Mouse (Mus musculus) heart, postnatal 0 days (tissue): ENCODE results near the gene Ptrhd1. TPM values are rescaled to one million over a fixed set of nuclear protein-coding genes. Genes with fewer than 3 reads are reported as not detected.

Experiments used
- ATAC-seq: fragments of 200-750 bp; cut with Nextera tagmentation; 2 replicates; pipeline ENCODE4 v1.8.0; 2017; ENCODE audit warnings: low read depth, moderate number of reproducible peaks, moderate library complexity; ENCODE audit not compliant: insufficient read depth
- DNase-seq: peaks from one replicate; pipeline ENCODE4 v3.0.0-alpha.2; 2016; ENCODE audit warnings: low spot score
- H3K27ac ChIP-seq: fragments of 300-500 bp; sonication (generic); 2 replicates; pipeline ENCODE4 v1.5.1; 2014; ENCODE audit warnings: low read depth, mild to moderate bottlenecking
- H3K27me3 ChIP-seq: fragments of 300-500 bp; sonication (generic); 2 replicates; pipeline ENCODE4 v1.6.1; 2014; ENCODE audit warnings: low read length, mixed read lengths; ENCODE audit not compliant: control insufficient read depth, insufficient read depth
- H3K36me3 ChIP-seq: fragments of 300-500 bp; sonication (generic); replicated peaks from 2 replicates; pipeline ENCODE4 v1.6.1; 2014; ENCODE audit warnings: low read length, mixed read lengths; ENCODE audit not compliant: control insufficient read depth, insufficient read depth
- H3K4me1 ChIP-seq: fragments of 300-500 bp; sonication (generic); 2 replicates; pipeline ENCODE4 v1.6.1; 2014; ENCODE audit warnings: antibody characterized with exemption; ENCODE audit not compliant: control insufficient read depth, insufficient read depth
- H3K4me2 ChIP-seq: fragments of 300-500 bp; sonication (generic); 2 replicates; pipeline ENCODE4 v1.6.1; 2014; ENCODE audit warnings: low read depth, mild to moderate bottlenecking, low read length, moderate library complexity
- H3K4me3 ChIP-seq: fragments of 300-500 bp; sonication (generic); 2 replicates; pipeline ENCODE4 v1.5.1; 2014; ENCODE audit warnings: low read depth, low read length
- H3K9ac ChIP-seq: fragments of 300-500 bp; sonication (generic); replicated peaks from 2 replicates; pipeline ENCODE4 v1.6.1; 2014; ENCODE audit warnings: low read depth, low read length, mixed read lengths
- H3K9me3 ChIP-seq: fragments of 300-500 bp; sonication (generic); replicated peaks from 2 replicates; pipeline ENCODE4 v1.6.1; 2016; ENCODE audit warnings: low read length; ENCODE audit not compliant: control insufficient read depth
- CTCF ChIP-seq: IDR thresholded peaks from 2 replicates; pipeline ENCODE4 v1.5.1; 2016; ENCODE audit warnings: antibody characterized with exemption, control low read depth, low read depth
- EP300 ChIP-seq: IDR thresholded peaks from 2 replicates; pipeline ENCODE4 v1.6.1; 2016; ENCODE audit warnings: antibody characterized with exemption, low read depth
- WGBS: fragments of 180-500 bp; shearing (Covaris S2); extraction: QIAGEN DNeasy Blood & Tissue Kit; methylation state at CpG from one replicate; pipeline ENCODE4 v1.1.7; 2014; 5-methylcytosine and 5-hydroxymethylcytosine counted together
- polyA plus RNA-seq: library from polyadenylated mRNA; unstranded; fragments of >200 nt; fragmentation: Nextera tagmentation; extraction: Ambion mirVana; gene quantifications from 2 replicates; pipeline ENCODE4 v1.2.1, GENCODE M21; 2015
- total RNA-seq: library from RNA; depleted of rRNA; stranded (reverse); fragments of >200 nt; gene quantifications from 2 replicates; pipeline ENCODE4 v1.2.3, GENCODE M21; 2014; ENCODE audit warnings: low replicate concordance

The Ptrhd1 gene
- total and polyA plus RNA-seq, 2 experiments from 2014 or later: 7.2 to 9.6 TPM

DNA sequence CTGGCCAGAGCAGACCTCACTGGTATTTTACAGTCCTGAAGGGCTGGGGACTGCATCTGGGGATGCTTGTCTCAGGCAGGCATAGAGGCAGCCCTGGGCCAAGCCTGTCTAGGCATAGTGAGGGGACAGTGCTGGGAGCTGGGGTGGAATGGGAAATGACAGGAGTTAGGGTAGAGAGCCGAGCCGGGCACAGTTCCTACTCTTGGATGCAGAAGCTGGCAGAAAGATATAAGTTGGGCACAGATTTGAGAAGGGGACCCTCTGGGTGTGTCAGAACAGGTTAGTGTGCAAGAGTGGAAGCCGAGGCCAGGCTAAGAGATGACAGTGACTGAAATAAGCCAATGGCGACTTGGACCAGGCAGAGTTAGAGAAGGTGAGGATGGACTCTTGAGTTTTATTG, 31.6 kb upstream of the Ptrhd1 start:
- Histone ChIP-seq H3K27me3 (no peaks in the 10 kb centered on the region), H3K4me1 (no peaks in the 10 kb centered on the region), H3K27ac (no peak overlapping the region), H3K4me3 (no peak overlapping the region), H3K36me3 (peaks cover 7% of the 10 kb centered on the region), H3K9me3 (no peaks in the 10 kb centered on the region), H3K9ac (no peak overlapping the region), H3K4me2 (no peak overlapping the region)
- 87% methylated on average over 4 of the region's 4 CpGs for WGBS
- TF ChIP-seq EP300 (no peak), CTCF (no peak)
- no peak for ATAC-seq
- DNase-seq: no peak

DNA sequence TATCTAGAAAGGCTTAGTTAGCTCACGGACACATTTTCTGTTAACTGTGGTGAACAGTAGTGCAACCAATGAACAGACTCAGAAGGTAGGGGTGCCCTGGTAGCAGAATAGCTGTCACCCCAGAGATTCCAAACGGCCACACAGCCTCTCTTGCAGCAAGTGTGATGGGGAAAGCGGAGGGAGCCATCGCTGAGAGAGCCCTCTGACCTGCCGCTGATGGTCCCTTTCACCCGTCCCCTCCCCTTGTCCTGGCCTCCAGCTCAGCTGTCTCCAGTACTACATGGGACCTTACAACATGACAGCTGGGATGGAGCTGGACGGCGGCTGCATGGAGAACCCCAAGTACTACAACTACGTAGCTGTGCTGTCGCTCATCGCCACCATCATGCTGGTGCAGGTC, 27.7 kb upstream of the Ptrhd1 start:
- Histone ChIP-seq H3K27me3 (no peaks in the 10 kb centered on the region), H3K4me2 (no peak overlapping the region), H3K36me3 (peaks cover 15% of the 10 kb centered on the region), H3K4me3 (no peak overlapping the region), H3K9me3 (no peaks in the 10 kb centered on the region), H3K9ac (no peak overlapping the region), H3K4me1 (no peaks in the 10 kb centered on the region), H3K27ac (no peak overlapping the region)
- DNase-seq (no peak), ATAC-seq (no peak)
- WGBS: 94% methylated on average over 11 of the region's 11 CpGs
- TF ChIP-seq EP300 (no peak), CTCF (no peak)

DNA sequence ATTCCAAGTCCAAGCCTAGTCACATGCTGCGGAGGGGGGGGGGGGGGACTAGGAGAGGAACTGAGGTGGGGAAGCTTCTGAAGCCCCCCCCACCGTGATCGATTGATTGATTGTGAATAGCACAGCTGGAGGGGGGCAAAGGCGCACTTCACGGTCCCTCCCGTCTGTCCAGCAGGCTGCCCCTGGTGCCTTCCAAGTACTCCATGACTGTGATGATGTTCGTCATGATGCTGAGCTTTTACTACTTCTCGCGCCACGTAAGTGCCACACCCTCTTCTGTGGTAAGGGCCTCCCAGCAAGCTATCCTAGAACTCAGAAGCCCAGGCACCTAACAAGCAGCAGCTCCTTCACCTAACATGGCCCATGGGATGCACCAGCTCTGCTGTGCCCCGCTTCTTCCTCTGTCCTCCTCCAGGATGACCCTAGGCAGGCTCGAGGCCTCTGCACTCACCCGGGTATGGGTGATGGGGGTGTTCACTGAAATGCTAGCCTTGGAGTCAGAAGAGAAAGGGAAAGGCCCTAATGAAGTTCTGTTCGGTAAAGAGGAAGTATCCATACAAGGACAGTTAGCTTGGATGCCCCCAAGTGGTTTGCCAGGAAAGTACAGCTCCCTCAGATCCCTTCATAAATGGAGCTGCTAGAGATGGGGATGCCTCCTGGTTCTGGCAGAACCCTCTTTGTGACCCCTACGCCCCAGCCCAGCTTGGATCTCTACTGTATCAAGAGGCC, 25.3 kb upstream of the Ptrhd1 start:
- Histone ChIP-seq H3K27me3 (no peaks in the 10 kb centered on the region), H3K4me2 (no peak overlapping the region), H3K27ac (no peak overlapping the region), H3K4me1 (no peaks in the 10 kb centered on the region), H3K36me3 (peaks cover 38% of the 10 kb centered on the region), H3K9me3 (no peaks in the 10 kb centered on the region), H3K4me3 (no peak overlapping the region), H3K9ac (no peak overlapping the region)
- TF ChIP-seq CTCF: peak; percentile 67
- no peak for TF ChIP-seq EP300
- WGBS: 76% methylated on average over 15 of the region's 15 CpGs
- DNase-seq: peak; percentile 72
- ATAC-seq: peak; percentile 30; the same call in 1 of the 2 replicates

DNA sequence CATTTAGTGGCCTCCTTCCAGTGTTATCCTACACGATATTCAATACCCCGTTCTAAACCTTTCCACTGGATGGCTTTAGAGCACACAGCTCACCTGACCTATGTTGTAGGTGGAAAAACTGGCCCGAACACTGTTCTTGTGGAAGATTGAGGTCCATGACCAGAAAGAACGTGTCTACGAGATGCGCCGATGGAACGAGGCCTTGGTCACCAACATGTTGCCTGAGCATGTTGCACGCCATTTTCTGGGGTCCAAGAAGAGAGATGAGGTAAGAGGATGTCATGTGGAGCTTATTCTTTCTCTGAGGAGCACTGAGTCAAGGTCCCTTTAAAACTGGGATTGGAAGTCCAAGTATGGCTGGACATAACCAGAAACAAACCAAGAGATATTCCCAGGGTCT, 24.6 kb upstream of the Ptrhd1 start:
- ATAC-seq (no peak), DNase-seq (no peak)
- Histone ChIP-seq H3K27ac (no peak overlapping the region), H3K4me3 (no peak overlapping the region), H3K27me3 (no peaks in the 10 kb centered on the region), H3K4me1 (no peaks in the 10 kb centered on the region), H3K36me3 (peaks cover 44% of the 10 kb centered on the region), H3K9ac (no peak overlapping the region), H3K4me2 (no peak overlapping the region), H3K9me3 (no peaks in the 10 kb centered on the region)
- 89% methylated on average over 9 of the region's 9 CpGs for WGBS
- no peak for TF ChIP-seq EP300
- no peak for TF ChIP-seq CTCF

DNA sequence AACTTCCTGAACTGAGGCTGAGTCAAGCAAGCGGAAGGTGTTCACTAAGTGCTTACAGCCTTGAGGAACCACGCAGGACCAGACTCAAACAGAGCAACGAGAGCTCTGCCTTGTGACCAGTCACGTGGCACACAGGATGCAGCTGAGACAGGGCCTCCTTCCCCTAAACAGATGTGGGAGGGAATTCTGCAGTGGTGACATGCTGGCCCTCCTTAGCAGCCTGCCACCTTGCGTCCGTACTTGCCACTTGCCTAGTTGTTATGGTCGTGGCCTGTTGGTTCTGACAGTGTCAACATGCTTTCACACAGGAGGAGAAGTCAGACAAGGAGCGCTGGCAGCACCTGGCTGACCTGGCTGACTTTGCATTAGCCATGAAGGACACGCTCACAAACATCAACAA, 22.7 kb upstream of the Ptrhd1 start:
- Histone ChIP-seq H3K4me1 (no peaks in the 10 kb centered on the region), H3K4me3 (no peak overlapping the region), H3K9ac (no peak overlapping the region), H3K27ac (no peak overlapping the region), H3K27me3 (no peaks in the 10 kb centered on the region), H3K36me3 (peaks cover 55% of the 10 kb centered on the region), H3K9me3 (no peaks in the 10 kb centered on the region), H3K4me2 (no peak overlapping the region)
- no peak for DNase-seq
- ATAC-seq: no peak
- TF ChIP-seq CTCF (no peak), EP300 (no peak)
- 79% methylated on average over 9 of the region's 9 CpGs for WGBS

DNA sequence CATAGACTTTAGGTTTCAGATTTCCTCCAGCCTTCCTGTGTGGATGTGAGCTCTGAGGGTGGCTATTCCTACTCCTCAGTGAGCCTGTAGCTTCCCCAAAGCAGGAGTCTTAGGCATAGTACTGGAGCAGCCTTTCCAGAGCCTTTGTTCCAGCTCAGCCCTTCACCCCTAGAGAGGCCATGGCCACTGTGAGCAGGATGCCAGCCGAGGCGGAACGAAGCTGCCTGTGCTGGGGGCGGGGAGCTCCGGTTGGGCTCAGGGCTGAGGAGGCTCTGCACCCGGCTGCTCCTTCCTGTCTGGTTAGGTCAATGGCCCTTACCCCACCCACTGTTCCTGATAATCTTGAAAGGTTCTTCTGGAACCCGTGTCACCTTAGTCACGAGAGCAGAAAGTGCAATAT, 20.9 kb upstream of the Ptrhd1 start:
- Histone ChIP-seq H3K4me1 (no peaks in the 10 kb centered on the region), H3K4me2 (no peak overlapping the region), H3K27me3 (no peaks in the 10 kb centered on the region), H3K36me3 (peaks cover 64% of the 10 kb centered on the region), H3K4me3 (no peak overlapping the region), H3K9me3 (no peaks in the 10 kb centered on the region), H3K27ac (no peak overlapping the region), H3K9ac (no peak overlapping the region)
- ATAC-seq: no peak
- 54% methylated on average over 8 of the region's 8 CpGs for WGBS
- DNase-seq: no peak
- TF ChIP-seq EP300: no peak
- no peak for TF ChIP-seq CTCF
